Mouse (Mus musculus): ENCODE results near the gene Accs. TPM values are rescaled to one million over a fixed set of nuclear protein-coding genes. Genes with fewer than 3 reads are reported as not detected.

Accs gene
- polyA plus RNA-seq (2016; fragmentation: Nextera tagmentation; extraction: Ambion mirVana), result 9.6 and 9.8 TPM in 2 replicates

DNA sequence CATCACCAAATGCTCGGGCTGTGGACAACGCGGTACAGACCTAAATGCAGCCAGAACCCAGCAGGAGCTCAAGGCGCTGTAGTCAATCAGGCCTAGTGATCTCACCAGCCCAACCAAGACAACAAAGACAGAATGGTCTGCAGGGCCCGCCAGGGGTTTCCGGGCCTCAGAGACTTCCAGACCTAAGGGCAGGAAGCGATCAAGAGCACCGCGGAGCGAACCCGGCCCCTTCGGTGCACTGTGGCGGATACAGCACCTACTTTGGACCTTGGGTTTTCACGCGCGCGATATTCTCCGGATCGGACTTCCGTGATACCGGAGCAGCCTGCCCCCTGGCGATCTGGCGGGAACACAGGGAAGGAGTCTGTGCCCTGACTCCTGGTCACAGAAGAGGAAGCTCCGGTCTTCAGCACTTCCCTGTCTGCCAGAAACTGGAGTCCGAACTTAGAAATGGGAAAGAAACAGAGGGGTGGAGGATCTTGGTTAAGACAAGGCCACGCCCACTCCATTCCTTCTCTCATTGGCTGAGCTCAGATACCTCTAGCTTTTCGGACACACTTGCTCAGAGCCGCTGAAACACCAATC lies at the start of gene Accs:
Gene Accs (minus strand): TSS at position 439 of the 585 bp plus-strand sequence.
- Histone ChIP-seq H3K9me3 (no peaks in the 10 kb centered on the region), H3K27ac (peak within 1 kb of the TSS; percentile 64), H3K4me3 (peak within 1 kb of the TSS; percentile 56), H3K4me2 (replicated peaks) (peak within 1 kb of the TSS; percentile 49), H3K9ac (peak within 1 kb of the TSS; percentile 43), H3K27me3 (no peaks in the 10 kb centered on the region), H3K4me1 (peaks cover 14% of the 10 kb centered on the region; the same call in 1 of the 2 replicates), H3K36me3 (peaks cover 19% of the 10 kb centered on the region)
- under 1% methylated on average over 28 of the region's 28 CpGs for WGBS
- ATAC-seq (ENCODE audit: insufficient number of reproducible peaks, insufficient read depth, low FRiP score, low TSS enrichment), result peak; percentile 83

DNA sequence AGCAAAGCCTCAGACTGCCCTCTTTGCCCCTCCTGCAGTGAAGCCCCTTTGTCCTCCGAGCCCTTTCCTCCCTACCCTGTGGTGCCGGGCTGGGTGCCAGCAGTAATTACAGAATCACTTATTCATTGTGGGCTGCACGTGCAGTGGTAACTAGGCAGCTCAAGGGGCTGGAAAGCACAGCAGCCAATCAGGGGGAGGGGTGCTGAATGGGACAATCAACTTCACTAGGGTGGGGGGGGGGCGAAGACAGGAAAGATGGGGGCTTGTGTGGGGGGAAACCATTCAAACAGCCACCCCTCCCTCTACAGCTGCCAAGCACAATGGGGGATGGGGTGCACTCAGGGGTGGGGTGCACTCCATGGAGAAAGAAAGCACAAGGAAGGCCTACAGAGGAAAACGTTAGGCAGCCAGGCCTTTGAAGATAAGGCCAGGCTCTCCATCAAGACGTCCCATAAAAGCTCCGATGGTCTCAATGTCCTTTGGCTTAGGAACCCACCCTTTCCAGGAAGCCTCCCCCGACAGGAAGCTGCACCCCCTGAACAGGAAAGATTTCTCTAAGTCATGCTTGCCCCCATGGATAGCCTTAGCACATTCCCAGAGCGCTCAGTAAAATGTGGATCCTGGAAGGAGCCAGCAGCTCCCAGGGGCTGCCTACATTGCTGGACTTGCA lies 42.0 kb upstream of the Accs start:
- H3K27ac ChIP-seq, result peak overlapping the region; percentile 79
- peak; percentile 89 for ATAC-seq (ENCODE audit: insufficient number of reproducible peaks, insufficient read depth, low FRiP score, low TSS enrichment)
- no peak overlapping the region for H3K4me3 ChIP-seq
- H3K9me3 ChIP-seq, result no peaks in the 10 kb centered on the region
- no peaks in the 10 kb centered on the region for H3K27me3 ChIP-seq
- peaks cover 15% of the 10 kb centered on the region for H3K4me1 ChIP-seq
- no peak overlapping the region for H3K4me2 ChIP-seq (replicated peaks)
- H3K9ac ChIP-seq, result no peak overlapping the region
- 30% methylated on average over 9 of the region's 9 CpGs for WGBS
- no peaks in the 10 kb centered on the region for H3K36me3 ChIP-seq

DNA sequence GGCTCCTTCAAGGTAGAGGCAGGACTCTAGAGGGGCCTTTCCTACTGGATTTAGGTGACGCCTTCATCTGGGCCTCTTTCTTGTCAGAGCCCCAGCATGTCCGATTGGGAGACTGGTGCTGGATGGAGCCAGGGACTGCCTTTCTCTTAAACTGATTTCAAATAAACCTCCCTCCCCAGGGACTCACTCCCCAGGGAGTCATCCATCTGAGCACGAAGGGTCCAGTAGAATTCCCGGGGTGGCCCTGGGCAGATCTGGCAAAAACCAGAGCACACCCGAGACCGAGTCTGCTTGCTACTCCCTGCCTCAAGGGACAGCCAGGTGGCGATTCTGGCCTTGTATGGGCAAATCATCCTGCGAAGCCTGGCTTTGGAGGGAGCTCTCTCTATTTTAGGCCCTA lies 40.4 kb upstream of the Accs start:
- Histone ChIP-seq H3K9ac (no peak overlapping the region), H3K4me2 (replicated peaks) (no peak overlapping the region), H3K36me3 (no peaks in the 10 kb centered on the region), H3K4me1 (peaks cover 15% of the 10 kb centered on the region), H3K9me3 (no peaks in the 10 kb centered on the region), H3K27me3 (no peaks in the 10 kb centered on the region), H3K27ac (no peak overlapping the region), H3K4me3 (no peak overlapping the region)
- ATAC-seq (ENCODE audit: insufficient number of reproducible peaks, insufficient read depth, low FRiP score, low TSS enrichment), result no peak
- WGBS, result 65% methylated on average over 8 of the region's 8 CpGs

DNA sequence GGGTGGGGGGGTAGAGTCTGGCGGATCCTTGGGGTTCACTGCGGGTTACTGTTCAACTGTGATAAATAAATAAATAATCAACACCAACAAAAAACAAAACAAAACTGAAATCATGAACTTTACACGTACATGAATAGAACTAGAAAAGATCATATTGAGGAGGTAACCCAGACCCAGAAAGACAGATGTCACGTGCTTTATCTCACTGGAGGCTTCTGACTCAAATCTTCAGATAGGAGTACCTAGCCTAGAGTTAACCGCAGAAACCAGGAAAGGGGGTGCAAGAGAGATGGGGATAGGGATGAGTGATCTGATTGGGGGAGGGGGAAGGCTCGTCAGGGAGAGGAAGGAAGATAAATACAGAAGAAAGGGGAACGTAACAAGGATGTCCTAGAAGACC lies 39.3 kb upstream of the Accs start:
- peaks cover 15% of the 10 kb centered on the region for H3K4me1 ChIP-seq
- H3K36me3 ChIP-seq, result no peaks in the 10 kb centered on the region
- H3K4me3 ChIP-seq, result no peak overlapping the region
- no peaks in the 10 kb centered on the region for H3K27me3 ChIP-seq
- ATAC-seq (ENCODE audit: insufficient number of reproducible peaks, insufficient read depth, low FRiP score, low TSS enrichment), result no peak
- no peaks in the 10 kb centered on the region for H3K9me3 ChIP-seq
- no peak overlapping the region for H3K27ac ChIP-seq
- 84% methylated on average over 7 of the region's 7 CpGs for WGBS
- no peak overlapping the region for H3K9ac ChIP-seq
- no peak overlapping the region for H3K4me2 ChIP-seq (replicated peaks)

DNA sequence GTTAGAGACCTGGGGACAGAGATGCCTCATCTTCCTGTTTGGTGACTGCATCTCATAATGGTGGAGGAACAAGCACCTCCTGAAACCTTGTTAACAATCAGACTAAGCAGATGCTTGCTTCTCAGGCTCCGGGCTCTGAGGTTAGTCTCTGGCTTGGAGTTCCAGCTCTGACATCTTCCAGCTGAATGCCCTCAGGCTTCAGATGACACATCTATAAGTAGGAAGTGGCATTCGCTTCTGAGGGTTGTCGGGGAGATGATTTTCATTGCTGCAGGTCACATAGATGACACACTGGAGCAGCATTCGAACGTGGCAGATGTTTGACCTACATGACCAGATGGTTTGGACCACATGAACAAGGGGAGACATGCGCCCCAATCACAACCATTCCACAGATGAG lies 38.6 kb upstream of the Accs start:
- no peak for ATAC-seq (ENCODE audit: insufficient number of reproducible peaks, insufficient read depth, low FRiP score, low TSS enrichment)
- no peak overlapping the region for H3K4me2 ChIP-seq (replicated peaks)
- no peaks in the 10 kb centered on the region for H3K36me3 ChIP-seq
- peaks cover 15% of the 10 kb centered on the region for H3K4me1 ChIP-seq
- no peaks in the 10 kb centered on the region for H3K9me3 ChIP-seq
- H3K9ac ChIP-seq, result no peak overlapping the region
- no peaks in the 10 kb centered on the region for H3K27me3 ChIP-seq
- H3K4me3 ChIP-seq, result no peak overlapping the region
- WGBS, result 81% methylated on average over 6 of the region's 6 CpGs
- no peak overlapping the region for H3K27ac ChIP-seq

DNA sequence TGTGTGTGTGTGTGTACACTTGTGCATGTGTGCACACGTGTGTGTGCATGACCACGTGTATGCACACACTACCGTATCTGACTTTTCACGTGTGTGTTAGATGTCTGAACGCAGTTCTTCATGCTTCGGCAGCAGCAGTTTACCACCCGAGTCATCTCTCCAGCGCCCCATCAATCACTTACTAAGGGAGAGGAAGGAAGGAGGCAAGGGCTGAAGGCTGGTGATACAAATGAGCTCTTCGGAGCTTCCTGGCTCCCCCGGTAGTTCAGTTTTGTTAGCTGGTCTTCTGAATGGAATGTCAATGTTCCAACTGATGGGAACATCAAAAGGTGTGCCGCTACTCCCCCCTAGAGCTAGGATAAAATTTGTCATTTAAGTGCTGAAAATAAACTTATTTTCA lies 37.5 kb upstream of the Accs start:
- Histone ChIP-seq H3K4me3 (no peak overlapping the region), H3K9ac (no peak overlapping the region), H3K27me3 (no peaks in the 10 kb centered on the region), H3K36me3 (no peaks in the 10 kb centered on the region), H3K4me1 (peaks cover 13% of the 10 kb centered on the region), H3K27ac (no peak overlapping the region), H3K9me3 (no peaks in the 10 kb centered on the region), H3K4me2 (replicated peaks) (no peak overlapping the region)
- WGBS, result 76% methylated on average over 11 of the region's 11 CpGs
- ATAC-seq (ENCODE audit: insufficient number of reproducible peaks, insufficient read depth, low FRiP score, low TSS enrichment), result no peak

DNA sequence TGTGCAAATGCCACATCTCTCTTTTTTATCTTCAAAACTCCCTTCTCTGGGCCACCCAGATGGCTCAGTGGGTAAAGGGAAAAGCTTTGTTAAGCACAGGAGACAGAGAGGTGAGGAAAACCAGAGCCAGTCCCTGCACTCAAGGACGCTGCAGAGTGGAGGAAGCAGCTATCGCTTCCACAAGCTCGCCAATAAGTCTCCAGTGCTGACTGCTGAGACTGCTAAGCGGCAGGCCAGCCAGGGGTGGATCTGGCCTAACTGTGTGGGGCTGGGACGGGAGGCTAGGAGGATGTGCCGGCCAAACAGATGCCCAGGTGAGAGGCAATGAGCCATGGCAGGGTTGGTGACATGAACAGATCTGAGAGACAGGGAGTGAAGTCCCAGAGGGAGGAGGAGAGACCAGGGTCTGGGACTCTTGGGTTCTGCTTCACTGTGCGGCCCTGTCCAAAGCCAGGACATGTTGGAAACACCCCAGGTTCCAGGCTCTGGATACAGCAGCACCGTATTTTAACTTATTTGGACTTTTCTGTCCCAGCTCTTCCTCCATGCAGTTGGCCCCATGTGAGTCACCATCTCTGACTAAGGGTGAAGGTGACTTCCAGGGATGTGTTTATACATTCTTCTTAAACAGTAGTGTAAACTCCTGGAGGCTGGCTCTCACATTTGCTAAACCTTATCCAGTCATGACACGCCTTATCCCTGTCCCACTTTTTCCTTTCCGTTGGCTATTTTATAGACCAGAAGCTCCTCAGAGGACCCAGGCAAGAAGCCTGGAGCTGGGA lies 36.5 kb upstream of the Accs start:
- Histone ChIP-seq H3K9me3 (no peaks in the 10 kb centered on the region), H3K36me3 (no peaks in the 10 kb centered on the region), H3K4me1 (peaks cover 2% of the 10 kb centered on the region), H3K4me3 (no peak overlapping the region), H3K4me2 (replicated peaks) (no peak overlapping the region), H3K27me3 (no peaks in the 10 kb centered on the region), H3K9ac (no peak overlapping the region), H3K27ac (no peak overlapping the region)
- 53% methylated on average over 10 of the region's 10 CpGs for WGBS
- no peak for ATAC-seq (ENCODE audit: insufficient number of reproducible peaks, insufficient read depth, low FRiP score, low TSS enrichment)

DNA sequence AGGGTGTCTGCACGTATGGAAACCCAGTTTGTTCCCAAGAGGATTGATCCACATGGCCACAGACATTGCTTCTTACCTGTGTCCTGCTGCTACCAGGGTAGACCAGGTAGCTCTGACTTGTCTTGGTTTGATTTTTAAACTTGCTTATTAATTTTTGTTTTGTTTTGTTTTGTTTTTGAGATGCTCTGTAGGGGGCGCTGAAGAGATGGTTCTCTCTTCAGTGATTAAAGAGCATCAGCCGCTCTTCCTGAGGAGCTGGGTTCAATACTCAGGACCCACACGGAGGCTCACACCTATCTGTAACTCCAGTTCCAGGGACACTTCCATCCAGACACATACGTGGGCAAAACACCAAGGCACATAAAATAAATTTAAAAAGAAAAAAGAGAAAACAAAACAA lies 33.3 kb upstream of the Accs start:
- H3K4me1 ChIP-seq, result no peaks in the 10 kb centered on the region
- 48% methylated on average over 5 of the region's 5 CpGs for WGBS

DNA sequence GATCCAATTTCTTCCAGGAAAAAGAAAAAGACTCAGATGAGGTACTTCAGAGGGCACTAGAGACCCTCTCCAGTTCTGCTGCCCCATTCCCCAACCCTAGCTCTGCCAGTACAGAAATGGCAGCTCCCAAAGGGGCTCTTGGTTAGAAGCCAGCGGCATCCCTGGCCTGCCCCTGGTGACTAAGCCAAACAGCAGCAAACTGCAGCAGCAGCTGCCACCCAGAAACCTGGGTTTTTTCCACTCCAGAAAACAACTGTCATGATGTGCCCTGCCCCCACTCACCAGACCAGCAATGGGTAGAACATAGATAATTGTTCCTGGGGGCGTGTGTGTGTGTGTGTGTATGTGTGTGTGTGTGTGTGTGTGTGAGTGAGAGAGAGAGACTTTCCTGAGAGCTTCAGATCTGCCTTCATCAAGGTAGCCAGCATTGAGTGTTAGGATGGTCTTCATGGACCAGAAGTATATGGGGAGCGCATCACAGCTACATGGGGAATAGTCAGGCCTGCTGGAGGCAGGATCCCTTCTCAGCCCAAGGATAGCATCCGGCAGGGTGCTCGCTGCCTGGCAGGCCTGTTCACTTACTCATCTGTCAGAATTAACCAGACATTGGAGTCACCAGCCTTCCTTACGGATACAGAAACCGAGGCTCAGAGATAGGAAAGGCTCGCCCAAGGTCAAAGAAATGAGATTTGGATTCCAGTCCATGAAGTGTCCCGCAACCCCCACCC lies 32.1 kb upstream of the Accs start:
- no peak overlapping the region for H3K4me3 ChIP-seq
- no peaks in the 10 kb centered on the region for H3K4me1 ChIP-seq
- no peak overlapping the region for H3K27ac ChIP-seq
- 84% methylated on average over 9 of the region's 9 CpGs for WGBS
- no peaks in the 10 kb centered on the region for H3K27me3 ChIP-seq
- H3K36me3 ChIP-seq, result no peaks in the 10 kb centered on the region
- no peak overlapping the region for H3K9ac ChIP-seq
- no peak for ATAC-seq (ENCODE audit: insufficient number of reproducible peaks, insufficient read depth, low FRiP score, low TSS enrichment)
- H3K9me3 ChIP-seq, result no peaks in the 10 kb centered on the region
- H3K4me2 ChIP-seq (replicated peaks), result no peak overlapping the region

More for the DNA sequence above, 33.3 kb upstream of the Accs start:
- Histone ChIP-seq H3K9me3 (no peaks in the 10 kb centered on the region), H3K4me3 (no peak overlapping the region), H3K9ac (no peak overlapping the region), H3K27me3 (no peaks in the 10 kb centered on the region), H3K27ac (no peak overlapping the region), H3K36me3 (no peaks in the 10 kb centered on the region), H3K4me2 (replicated peaks) (no peak overlapping the region)
- no peak for ATAC-seq (ENCODE audit: insufficient number of reproducible peaks, insufficient read depth, low FRiP score, low TSS enrichment)

DNA sequence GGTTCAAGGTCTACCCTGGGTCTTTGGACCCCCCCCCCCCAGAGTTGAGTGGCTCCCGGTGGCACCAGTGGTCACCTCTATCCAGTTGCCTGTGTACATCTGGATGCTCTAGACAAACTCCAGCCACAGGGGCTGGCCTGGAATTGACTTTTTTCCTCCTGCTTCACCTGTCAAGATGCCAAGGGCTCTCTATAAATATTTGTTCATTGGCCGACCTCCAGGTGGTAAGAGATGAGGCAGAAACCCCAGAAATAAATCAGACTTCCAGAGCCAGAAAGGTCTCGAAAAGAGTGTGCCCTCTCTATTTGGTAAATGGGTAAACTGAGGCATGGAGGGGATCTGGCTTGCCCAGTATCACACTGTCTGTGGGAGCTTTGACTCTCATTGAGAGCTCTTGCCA lies 31.2 kb upstream of the Accs start:
- H3K27ac ChIP-seq, result no peak overlapping the region
- H3K27me3 ChIP-seq, result no peaks in the 10 kb centered on the region
- H3K4me2 ChIP-seq (replicated peaks), result no peak overlapping the region
- H3K9me3 ChIP-seq, result no peaks in the 10 kb centered on the region
- no peaks in the 10 kb centered on the region for H3K36me3 ChIP-seq
- ATAC-seq (ENCODE audit: insufficient number of reproducible peaks, insufficient read depth, low FRiP score, low TSS enrichment), result no peak
- no peak overlapping the region for H3K9ac ChIP-seq
- 88% methylated on average over 3 of the region's 3 CpGs for WGBS
- H3K4me3 ChIP-seq, result no peak overlapping the region
- H3K4me1 ChIP-seq, result no peaks in the 10 kb centered on the region

DNA sequence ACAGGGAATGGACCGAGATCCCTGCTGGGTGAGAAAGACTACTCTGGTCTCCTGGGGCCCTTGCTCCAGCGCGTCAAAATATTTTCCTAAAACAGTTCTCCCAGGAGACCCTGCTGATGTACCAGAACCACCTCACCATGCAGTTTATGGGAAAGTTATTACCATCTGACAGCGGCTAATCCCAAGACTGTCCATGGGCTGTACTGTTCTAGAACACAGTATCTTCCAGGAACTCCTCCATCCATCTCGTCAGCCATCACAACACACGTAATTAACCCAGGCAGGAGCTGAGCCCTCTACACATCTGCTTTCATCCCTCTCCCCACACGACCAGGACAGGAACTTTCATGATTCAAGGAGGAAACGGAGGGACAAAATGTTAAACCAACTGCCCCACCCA lies 30.7 kb upstream of the Accs start:
- 62% methylated on average over 8 of the region's 8 CpGs for WGBS
- Histone ChIP-seq H3K4me1 (no peaks in the 10 kb centered on the region), H3K27ac (no peak overlapping the region), H3K9ac (no peak overlapping the region), H3K4me3 (no peak overlapping the region), H3K4me2 (replicated peaks) (no peak overlapping the region), H3K9me3 (no peaks in the 10 kb centered on the region), H3K36me3 (no peaks in the 10 kb centered on the region), H3K27me3 (no peaks in the 10 kb centered on the region)
- ATAC-seq (ENCODE audit: insufficient number of reproducible peaks, insufficient read depth, low FRiP score, low TSS enrichment), result no peak
